ENCODE assay signal across 12 mouse cellular contexts in the genomic region with DNA sequence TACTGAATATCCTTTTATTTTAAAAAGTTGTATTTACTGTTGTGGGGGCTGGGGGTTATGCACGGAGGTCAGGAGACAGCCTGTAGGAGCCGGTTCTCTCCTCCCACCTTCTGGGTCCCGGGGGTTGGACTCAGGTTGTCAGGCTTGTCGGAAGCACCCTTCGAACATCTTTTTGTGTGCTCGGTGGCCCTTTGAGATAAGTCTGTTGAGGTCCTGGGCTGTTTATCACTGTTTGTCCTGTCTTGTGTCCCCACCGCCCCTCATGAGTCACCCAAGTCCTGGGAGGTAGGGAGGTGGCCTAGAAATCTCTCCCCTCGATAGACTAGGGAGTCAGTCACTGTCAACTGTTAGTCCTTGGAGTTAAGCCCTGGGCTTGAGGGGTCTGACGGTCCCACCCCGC.
"Had no signal": no experiment of that assay in that cellular context is flagged by ENCODE, and none has a peak within 500 bp of the region (broad histone marks: within the 10 kb centered on the region; RNA-seq: fewer than 3 reads in every experiment).

No protein-coding gene starts in this region.

- H3K9ac ChIP-seq: intestine, embryonic 15.5 days; kidney, embryonic 15.5 days; limb, embryonic 15.5 days; midbrain, embryonic 15.5 days; neural tube, embryonic 13.5 days had no signal

- H3K4me2 ChIP-seq: intestine, embryonic 15.5 days; kidney, embryonic 15.5 days; limb, embryonic 15.5 days; midbrain, embryonic 15.5 days; neural tube, embryonic 13.5 days had no signal

- H3K27me3 ChIP-seq: intestine, embryonic 15.5 days; kidney, embryonic 15.5 days; limb, embryonic 15.5 days; midbrain, embryonic 15.5 days; neural tube, embryonic 13.5 days had no signal

- H3K4me3 ChIP-seq: intestine, embryonic 15.5 days; kidney, embryonic 15.5 days; limb, embryonic 15.5 days; midbrain, embryonic 15.5 days; neural tube, embryonic 13.5 days had no signal

- DNase-seq: kidney, adult 2 months; kidney, postnatal 14 days; lung, adult 18-20 months; right cerebral cortex, postnatal 4 days; spleen, adult 18-20 months; thymus, adult 18-20 months; thymus, postnatal 25 days had no signal

- H3K27ac ChIP-seq: intestine, embryonic 15.5 days; kidney, embryonic 15.5 days had no signal

- ATAC-seq: intestine, embryonic 15.5 days; midbrain, embryonic 15.5 days had no signal

- H3K36me3 ChIP-seq: midbrain, embryonic 15.5 days had no signal

- H3K9me3 ChIP-seq: intestine, embryonic 15.5 days; kidney, embryonic 15.5 days; limb, embryonic 15.5 days; midbrain, embryonic 15.5 days; neural tube, embryonic 13.5 days had no signal
